Mouse (Mus musculus) heart, postnatal 10 days (tissue): ENCODE data around the gene Cfl2. TPM values are rescaled to one million over a fixed set of nuclear protein-coding genes. Genes with fewer than 3 reads are reported as not detected.
"Not testable (repeated sequence)": the region's sequence is repeated elsewhere in the genome, so short reads cannot be mapped to it uniquely, and the experiment has no call there.

Experiments used
- DNase-seq, 2 experiments: peaks; one replicate each; pipeline ENCODE4 v3.0.0; 2021
- intact Hi-C: fragments of 180-260 bp; cut with DNase I; formaldehyde crosslinking; loops from one replicate; pipeline ENCODE4 v1.15.1; 2025
- total RNA-seq, 2 experiments: library from RNA; stranded (reverse); gene quantifications; 2 replicates each; pipeline ENCODE4 v1.2.3; 2021

The Cfl2 gene
- total RNA-seq, 2 experiments from 2014 or later: 412 to 465 TPM

GRCm38 (mm10) chr12:54833856-54834399 lies 28.7 kb downstream of the Cfl2 start:
- peak in 1 of 2 experiments; percentile 44 for DNase-seq

GRCm38 (mm10) chr12:54831927-54832326 lies 30.8 kb downstream of the Cfl2 start:
- intact Hi-C loops, DNase-seq: not testable (repeated sequence)

More at GRCm38 (mm10) chr12:54833856-54834399, 28.7 kb downstream of the Cfl2 start:
- intact Hi-C loops: no loop called here

GRCm38 (mm10) chr12:54830574-54830973 lies 32.1 kb downstream of the Cfl2 start:
- intact Hi-C loops: loop anchor here (1.0 kb wide), 1 partner anchor 49 kb away; no protein-coding TSS in a partner anchor
- DNase-seq: peak; percentile 88 to 91

- DNase-seq: no peak
Measured at GRCm38 (mm10) chr12:54829876-54830275, 32.8 kb downstream of the Cfl2 start.

GRCm38 (mm10) chr12:54828043-54828442 lies 34.6 kb downstream of the Cfl2 start:
- intact Hi-C loops: no loop called here
- DNase-seq: no peak

More at GRCm38 (mm10) chr12:54829876-54830275, 32.8 kb downstream of the Cfl2 start:
- intact Hi-C loops: loop anchor here (1.0 kb wide), 1 partner anchor 49 kb away; no protein-coding TSS in a partner anchor

- no peak for DNase-seq
- intact Hi-C loops: no loop called here
Measured at GRCm38 (mm10) chr12:54825202-54825601, 37.5 kb downstream of the Cfl2 start.

GRCm38 (mm10) chr12:54822836-54823426 lies 39.7 kb downstream of the Cfl2 start:
- intact Hi-C loops: no loop called here
- DNase-seq: peak in 1 of 2 experiments; percentile 32

- intact Hi-C loops: no loop called here
- DNase-seq: no peak
Measured at GRCm38 (mm10) chr12:54820684-54821161, 42.0 kb downstream of the Cfl2 start.

GRCm38 (mm10) chr12:54819181-54819935 lies 43.3 kb downstream of the Cfl2 start:
- intact Hi-C loops: no loop called here
- DNase-seq: no peak

GRCm38 (mm10) chr12:54810142-54810541 lies 52.5 kb downstream of the Cfl2 start:
- no peak for DNase-seq
- intact Hi-C loops: no loop called here

Other genes with a start within 250 kb of the Cfl2 start
- gene Sptssa, start 206.3 kb downstream of the Cfl2 start, total RNA-seq: 10 to 100 TPM; 45.7 to 49.2 TPM
- 10 to 100 TPM; 27.5 to 33.6 TPM for gene Eapp, start 167.0 kb downstream of the Cfl2 start, total RNA-seq
- gene Snx6, start 67.2 kb downstream of the Cfl2 start, total RNA-seq: 10 to 100 TPM; 49.7 to 52.9 TPM
- gene Gm20403, start 123.7 kb upstream of the Cfl2 start, total RNA-seq: not detected
- gene Baz1a, start 151.5 kb upstream of the Cfl2 start, total RNA-seq: 10 to 100 TPM; 11.8 to 13.5 TPM
- 1 to 10 TPM; 7.9 to 8.1 TPM for gene 2700097O09Rik, start 217.2 kb upstream of the Cfl2 start, total RNA-seq
- 100 to 1,000 TPM; 101 to 102 TPM for gene Srp54a, start 217.4 kb upstream of the Cfl2 start, total RNA-seq